Mouse (Mus musculus) lung, postnatal 0 days (tissue): ENCODE data around the gene Erbb2. TPM values are rescaled to one million over a fixed set of nuclear protein-coding genes. Genes with fewer than 3 reads are reported as not detected.

ENCODE experiments used
- ATAC-seq: fragments of 200-750 bp; cut with Nextera tagmentation; 2 replicates; pipeline ENCODE4 v1.8.0; 2017; ENCODE audit warnings: moderate library complexity
- DNase-seq: peaks from one replicate; pipeline ENCODE4 v3.0.0-alpha.2; 2016; ENCODE audit warnings: low spot score
- H3K27ac ChIP-seq: fragments of 300-500 bp; sonication (generic); 2 replicates; pipeline ENCODE4 v1.5.1; 2014; ENCODE audit warnings: antibody characterized with exemption, mild to moderate bottlenecking, low read length, mixed read lengths
- H3K27me3 ChIP-seq: fragments of 300-500 bp; sonication (generic); replicated peaks from 2 replicates; pipeline ENCODE4 v1.6.1; 2014; ENCODE audit warnings: low read length, mixed read lengths; ENCODE audit not compliant: insufficient read depth
- H3K36me3 ChIP-seq: fragments of 300-500 bp; sonication (generic); 2 replicates; pipeline ENCODE4 v1.6.1; 2014; ENCODE audit warnings: low read length, mixed read lengths; ENCODE audit not compliant: insufficient read depth
- H3K4me1 ChIP-seq: fragments of 300-500 bp; sonication (generic); 2 replicates; pipeline ENCODE4 v1.6.1; 2014; ENCODE audit warnings: antibody characterized with exemption, low read depth, low read length, mixed read lengths; ENCODE audit not compliant: insufficient read depth
- H3K4me2 ChIP-seq: fragments of 300-500 bp; sonication (generic); replicated peaks from 2 replicates; pipeline ENCODE4 v1.6.1; 2014; ENCODE audit warnings: low read depth, mild to moderate bottlenecking, low read length, moderate library complexity, mixed read lengths
- H3K4me3 ChIP-seq: fragments of 300-500 bp; sonication (generic); 2 replicates; pipeline ENCODE4 v1.5.1; 2014; ENCODE audit warnings: low read depth, low read length
- H3K9ac ChIP-seq: fragments of 300-500 bp; sonication (generic); replicated peaks from 2 replicates; pipeline ENCODE4 v1.6.1; 2014; ENCODE audit warnings: low read depth, mild to moderate bottlenecking
- H3K9me3 ChIP-seq: fragments of 300-500 bp; sonication (generic); 2 replicates; pipeline ENCODE4 v1.6.1; 2016; ENCODE audit warnings: low read length, mixed read lengths
- CTCF ChIP-seq: IDR thresholded peaks from 2 replicates; pipeline ENCODE4 v1.5.1; 2016; ENCODE audit warnings: antibody characterized with exemption, mild to moderate bottlenecking
- EP300 ChIP-seq: IDR thresholded peaks from 2 replicates; pipeline ENCODE4 v1.6.1; 2016; ENCODE audit warnings: antibody characterized with exemption, mild to moderate bottlenecking, control low read depth
- WGBS: fragments of 180-500 bp; shearing (Covaris S2); extraction: QIAGEN DNeasy Blood & Tissue Kit; methylation state at CpG from one replicate; pipeline ENCODE4 v1.1.7; 2014; 5-methylcytosine and 5-hydroxymethylcytosine counted together
- polyA plus RNA-seq: library from polyadenylated mRNA; unstranded; fragments of >200 nt; fragmentation: Nextera tagmentation; extraction: Ambion mirVana; gene quantifications from 2 replicates; pipeline ENCODE4 v1.2.1, GENCODE M21; 2015

Erbb2 gene
- polyA plus RNA-seq, 1 experiment from 2014 or later, result 21.2 TPM

DNA sequence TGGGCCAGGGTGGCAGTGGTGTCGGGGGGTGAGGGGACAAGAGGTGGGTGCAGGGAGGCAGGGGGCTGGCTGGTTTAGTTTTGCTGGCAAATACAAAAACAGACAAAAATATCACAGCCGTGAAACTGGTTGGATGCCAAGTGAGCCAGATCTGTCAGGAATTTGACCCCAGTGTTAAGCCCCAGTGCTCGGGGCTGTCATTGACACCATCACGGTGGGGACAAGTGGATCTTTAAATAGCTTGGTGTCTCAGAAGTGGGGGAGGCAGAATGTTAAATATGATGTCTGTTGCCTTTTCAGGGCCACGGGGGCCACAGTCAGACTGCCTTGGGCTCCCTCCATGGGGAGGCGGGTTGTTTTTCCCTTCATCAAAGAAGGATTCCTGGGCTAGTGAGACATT, 18.0 kb upstream of the Erbb2 start:
- ATAC-seq (no peak), DNase-seq (no peak)
- 24% methylated on average over 6 of the region's 6 CpGs for WGBS
- H3K4me3 ChIP-seq, result no peak overlapping the region
- H3K27ac ChIP-seq, result no peak overlapping the region
- TF ChIP-seq EP300 (no peak), CTCF (no peak)
- H3K9me3 ChIP-seq, result no peaks in the 10 kb centered on the region
- no peaks in the 10 kb centered on the region for H3K27me3 ChIP-seq
- H3K4me2 ChIP-seq, result no peak overlapping the region
- no peaks in the 10 kb centered on the region for H3K36me3 ChIP-seq
- no peak overlapping the region for H3K9ac ChIP-seq
- H3K4me1 ChIP-seq, result peaks cover 8% of the 10 kb centered on the region; the same call in 1 of the 2 replicates

DNA sequence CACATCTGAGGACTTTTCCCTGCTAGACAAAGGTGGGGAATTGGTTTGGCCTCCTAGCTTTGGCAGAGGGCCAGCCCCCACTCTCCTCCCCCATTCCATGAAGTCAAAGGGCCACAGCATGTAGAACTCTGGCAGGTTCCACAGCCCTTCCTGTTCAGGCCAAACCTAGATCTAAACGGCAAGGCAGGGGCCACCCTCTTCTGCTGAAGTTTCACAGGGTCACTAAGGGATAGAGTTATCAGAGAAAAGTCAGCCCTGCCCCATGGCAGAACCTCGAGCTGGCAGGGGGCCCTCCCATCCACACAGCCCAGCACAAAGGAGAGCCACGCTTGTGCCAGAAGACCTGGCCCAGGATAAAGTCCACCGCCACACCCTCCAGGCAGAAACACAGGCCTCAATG, 17.2 kb upstream of the Erbb2 start:
- H3K9ac ChIP-seq, result no peak overlapping the region
- H3K27ac ChIP-seq, result peak overlapping the region; percentile 6
- TF ChIP-seq CTCF (no peak), EP300 (no peak)
- no peaks in the 10 kb centered on the region for H3K9me3 ChIP-seq
- H3K4me3 ChIP-seq, result no peak overlapping the region
- 36% methylated on average over 4 of the region's 4 CpGs for WGBS
- H3K36me3 ChIP-seq, result no peaks in the 10 kb centered on the region
- H3K4me1 ChIP-seq, result peaks cover 8% of the 10 kb centered on the region; the same call in 1 of the 2 replicates
- H3K27me3 ChIP-seq, result no peaks in the 10 kb centered on the region
- DNase-seq (no peak), ATAC-seq (no peak)
- H3K4me2 ChIP-seq, result no peak overlapping the region

DNA sequence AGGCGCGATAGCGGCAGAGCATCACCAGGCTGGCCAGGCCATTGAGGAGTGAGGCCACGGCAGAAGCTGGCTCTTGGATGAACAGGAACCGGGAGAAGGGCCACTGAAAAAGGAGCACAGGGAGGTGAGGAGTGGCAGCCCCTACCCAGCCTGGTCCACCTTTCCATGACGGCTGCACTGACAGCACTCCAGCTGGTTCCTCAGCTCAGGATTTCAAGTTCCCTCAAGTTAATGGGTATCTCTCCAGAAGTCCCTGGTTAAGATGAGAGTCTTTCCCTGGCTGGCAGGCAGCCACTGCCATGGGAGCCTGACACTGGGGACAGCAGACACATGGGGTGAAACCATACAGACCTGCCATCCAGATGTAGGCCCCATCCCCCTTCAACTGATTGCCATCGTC, 14.3 kb upstream of the Erbb2 start:
- TF ChIP-seq EP300, result no peak
- no peak for TF ChIP-seq CTCF
- no peak overlapping the region for H3K27ac ChIP-seq
- H3K9ac ChIP-seq, result no peak overlapping the region
- no peaks in the 10 kb centered on the region for H3K36me3 ChIP-seq
- no peak overlapping the region for H3K4me2 ChIP-seq
- peaks cover 12% of the 10 kb centered on the region; the same call in 1 of the 2 replicates for H3K4me1 ChIP-seq
- no peaks in the 10 kb centered on the region for H3K27me3 ChIP-seq
- DNase-seq (no peak), ATAC-seq (no peak)
- WGBS, result 87% methylated on average over 7 of the region's 7 CpGs
- no peak overlapping the region for H3K4me3 ChIP-seq
- no peaks in the 10 kb centered on the region for H3K9me3 ChIP-seq

DNA sequence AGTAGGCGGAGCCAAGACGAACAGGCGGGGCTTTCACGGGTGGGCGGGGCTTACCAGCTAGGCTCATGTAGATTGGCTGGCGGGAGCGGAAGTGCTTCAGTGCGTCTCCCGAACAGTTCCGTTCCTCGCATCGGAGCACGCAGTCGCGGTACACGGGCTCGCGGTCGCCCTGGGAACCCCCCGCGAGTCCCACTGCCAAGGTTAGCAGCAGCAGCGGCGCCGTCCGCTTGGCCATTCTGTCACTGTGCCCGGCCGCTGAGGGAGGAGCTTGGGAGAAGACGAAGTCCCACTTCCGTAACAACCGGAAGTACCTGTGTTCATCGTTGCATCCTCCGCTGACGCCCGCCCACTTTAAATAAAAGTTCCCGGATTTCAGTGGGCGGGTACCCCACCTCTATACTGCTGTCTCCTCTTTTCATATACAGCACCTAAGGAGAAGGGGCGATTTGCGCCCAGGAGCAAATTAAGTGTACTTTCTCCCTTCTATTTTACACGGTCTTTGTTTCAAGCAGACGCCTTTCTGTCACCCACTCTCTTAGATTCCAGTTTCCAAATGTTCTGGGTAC, 12.0 kb upstream of the Erbb2 start, which contains the start of gene Pgap3:
Gene Pgap3, minus strand, starts transcription at position 330 of the 566 bp plus-strand sequence.
- no peak for TF ChIP-seq EP300
- WGBS, result 1% methylated on average over 40 of the region's 40 CpGs
- Histone ChIP-seq H3K9me3 (no peaks in the 10 kb centered on the region), H3K4me2 (peak within 1 kb of the TSS; percentile 58), H3K27ac (peak within 1 kb of the TSS; percentile 94), H3K4me3 (peak within 1 kb of the TSS; percentile 61), H3K9ac (peak within 1 kb of the TSS; percentile 57), H3K27me3 (no peaks in the 10 kb centered on the region), H3K36me3 (no peaks in the 10 kb centered on the region), H3K4me1 (peaks cover 4% of the 10 kb centered on the region; the same call in 1 of the 2 replicates)
- DNase-seq (peak; percentile 93), ATAC-seq (peak; percentile 94)

DNA sequence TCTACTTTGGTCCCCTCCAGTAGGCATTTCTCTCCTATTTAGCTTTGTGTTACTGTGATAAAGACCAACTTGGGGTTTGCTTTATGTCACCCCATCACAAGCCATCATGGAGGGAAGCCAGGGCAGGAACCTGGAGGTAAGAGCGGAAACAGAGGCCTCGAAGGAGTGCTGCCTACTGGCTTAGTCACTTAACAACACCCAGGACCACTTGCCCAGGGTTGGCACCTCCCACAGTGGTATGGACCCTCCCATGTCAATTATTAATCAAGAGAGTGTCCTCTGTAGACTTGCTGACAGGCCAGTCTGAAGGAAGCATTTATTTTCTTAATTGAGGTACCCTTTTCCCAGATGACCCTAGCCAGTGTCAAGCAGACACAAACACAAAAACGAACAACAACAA, 11.5 kb upstream of the Erbb2 start:
- TF ChIP-seq CTCF, result no peak
- TF ChIP-seq EP300, result no peak
- peak overlapping the region; percentile 94 for H3K27ac ChIP-seq
- peaks cover 4% of the 10 kb centered on the region; the same call in 1 of the 2 replicates for H3K4me1 ChIP-seq
- H3K36me3 ChIP-seq, result no peaks in the 10 kb centered on the region
- H3K9me3 ChIP-seq, result no peaks in the 10 kb centered on the region
- DNase-seq (peak; percentile 37), ATAC-seq (peak; percentile 18; the same call in 1 of the 2 replicates)
- peak overlapping the region; percentile 57 for H3K9ac ChIP-seq
- 41% methylated on average over 3 of the region's 3 CpGs for WGBS
- H3K4me2 ChIP-seq, result peak overlapping the region; percentile 58
- peak overlapping the region; percentile 61 for H3K4me3 ChIP-seq
- H3K27me3 ChIP-seq, result no peaks in the 10 kb centered on the region

DNA sequence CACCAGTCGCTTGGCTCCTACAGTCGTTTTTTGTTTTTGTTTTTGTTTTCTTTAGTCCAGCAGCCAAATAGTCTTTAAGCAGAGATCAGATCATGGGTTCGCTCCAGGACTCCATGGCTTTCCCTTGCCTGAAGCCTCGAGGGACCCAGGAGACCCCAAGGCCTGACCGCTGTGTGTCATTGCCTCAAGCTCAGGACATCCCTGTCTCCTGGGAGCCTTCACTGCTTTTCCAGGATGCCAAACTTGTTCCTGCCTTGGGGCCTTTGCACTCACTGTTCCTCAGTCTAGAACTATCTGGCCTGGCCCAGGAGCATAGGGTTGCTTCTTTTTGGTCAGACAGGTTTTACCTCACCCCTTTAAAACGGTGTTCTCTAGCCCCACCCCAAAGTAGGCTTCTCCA, 5.6 kb upstream of the Erbb2 start:
- H3K9me3 ChIP-seq, result no peaks in the 10 kb centered on the region
- DNase-seq (no peak), ATAC-seq (no peak)
- 0 out of 2 replicates have a peak, but pooled peaks cover under 1% of the 10 kb centered on the region for H3K4me1 ChIP-seq
- H3K27ac ChIP-seq, result no peak overlapping the region
- TF ChIP-seq CTCF (no peak), EP300 (no peak)
- no peaks in the 10 kb centered on the region for H3K27me3 ChIP-seq
- 69% methylated on average over 6 of the region's 6 CpGs for WGBS
- no peak overlapping the region for H3K4me2 ChIP-seq
- no peak overlapping the region for H3K9ac ChIP-seq
- H3K36me3 ChIP-seq, result no peaks in the 10 kb centered on the region
- H3K4me3 ChIP-seq, result no peak overlapping the region
